Mouse (Mus musculus) frontal cortex, postnatal 25 days (tissue): ENCODE results near the gene Wdr49.

Experiments
- DNase-seq, 2 experiments: peaks; one replicate each; pipeline ENCODE4 v3.0.0; 2022; ENCODE audit warnings: low spot score in 2 of 2

Wdr49 gene

DNA sequence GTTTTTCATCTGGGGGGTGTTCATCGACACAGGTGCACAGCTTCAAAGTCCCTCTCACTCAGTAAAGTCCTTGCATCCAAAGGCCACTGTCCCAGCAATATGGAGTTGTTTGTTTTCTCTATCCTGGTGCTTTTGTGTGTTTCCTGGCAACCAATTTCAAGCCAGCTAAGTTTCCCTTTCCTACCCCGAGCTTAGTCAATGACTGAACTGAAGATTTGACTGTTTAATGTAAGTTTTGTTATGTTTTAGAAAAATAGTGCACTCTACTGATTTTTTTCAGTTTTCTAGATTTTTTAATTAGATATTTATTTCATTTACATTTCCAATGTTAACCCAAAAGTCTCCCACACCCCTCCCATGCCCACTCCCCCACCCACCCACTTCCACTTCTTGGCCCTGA is at the start of gene Wdr49:
Wdr49 (minus strand) TSS at position 101 of the 400 bp plus-strand sequence.
- no peak for DNase-seq

DNA sequence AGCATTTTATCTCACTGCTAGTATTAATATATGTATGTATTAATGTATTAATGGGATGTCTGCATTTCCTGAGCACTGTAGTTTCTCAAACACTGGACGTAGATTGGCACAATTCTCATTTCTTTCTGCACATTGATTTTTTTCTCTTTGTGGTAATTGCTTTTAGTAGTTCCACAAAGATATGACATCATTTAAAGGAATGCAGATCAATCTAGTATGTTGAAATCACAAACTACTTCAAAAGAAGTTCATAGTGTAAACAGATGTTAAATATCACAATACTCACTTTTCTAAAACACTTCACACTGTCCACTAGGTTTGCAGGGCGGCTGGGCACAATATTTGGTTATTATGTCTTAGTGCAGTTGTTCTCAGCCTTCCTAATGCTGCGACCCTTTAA is 49.1 kb upstream of the Wdr49 start:
- no peak for DNase-seq

GRCm38 (mm10) chr3:75522527-75522926 is 40.6 kb upstream of the Wdr49 start:
- DNase-seq = no peak

- DNase-seq = no peak
These were observed 39.4 kb upstream of the Wdr49 start for GRCm38 (mm10) chr3:75521314-75521713.

GRCm38 (mm10) chr3:75517631-75518250 is 35.8 kb upstream of the Wdr49 start:
- peak; percentile 25 to 33 for DNase-seq

DNA sequence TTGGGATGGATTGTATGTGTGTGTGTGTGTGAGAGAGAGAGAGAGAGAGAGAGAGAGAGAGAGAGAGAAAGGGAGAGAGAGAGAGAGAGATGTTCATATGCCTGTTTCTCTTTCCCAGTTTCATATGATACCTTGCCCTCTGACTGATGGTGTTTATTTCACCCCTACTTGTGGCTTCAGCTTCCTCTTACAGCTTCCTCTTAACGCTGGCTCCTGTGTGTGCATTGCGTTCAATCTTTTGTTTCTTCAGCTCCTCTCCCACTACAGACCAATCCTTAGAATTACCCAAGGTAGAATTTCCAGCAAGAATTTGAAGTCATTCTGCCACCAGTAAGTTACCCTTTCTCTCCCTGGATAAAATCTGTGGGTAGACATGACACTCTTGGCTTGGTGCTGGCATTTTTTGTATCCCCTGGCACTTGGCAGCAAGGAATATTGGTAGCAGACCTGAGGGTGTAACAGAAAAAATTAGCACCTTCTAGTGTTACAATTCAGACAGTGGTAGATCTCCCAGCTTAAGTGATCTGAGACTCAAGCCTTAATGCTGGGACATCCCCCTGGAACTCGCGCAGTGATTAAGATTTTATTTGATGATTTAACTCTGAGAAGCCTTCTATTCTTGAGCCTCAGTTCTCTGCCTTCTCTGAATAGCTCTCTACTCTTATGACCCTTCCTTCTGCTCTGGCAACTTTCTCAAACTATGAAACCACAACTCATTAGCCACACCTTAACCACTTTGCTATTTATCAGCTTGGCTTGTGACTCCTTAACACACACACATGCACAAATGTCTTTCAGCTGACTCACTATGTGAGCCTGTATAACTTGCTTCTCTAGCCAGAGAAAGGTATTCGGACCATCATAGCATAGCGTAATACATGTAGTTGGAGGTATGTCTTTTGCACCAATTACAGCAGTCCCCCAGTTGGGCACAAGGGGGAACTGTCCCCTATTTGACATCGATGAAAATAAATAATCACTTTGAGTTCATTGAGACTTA is 17.3 kb upstream of the Wdr49 start:
- DNase-seq = no peak

DNA sequence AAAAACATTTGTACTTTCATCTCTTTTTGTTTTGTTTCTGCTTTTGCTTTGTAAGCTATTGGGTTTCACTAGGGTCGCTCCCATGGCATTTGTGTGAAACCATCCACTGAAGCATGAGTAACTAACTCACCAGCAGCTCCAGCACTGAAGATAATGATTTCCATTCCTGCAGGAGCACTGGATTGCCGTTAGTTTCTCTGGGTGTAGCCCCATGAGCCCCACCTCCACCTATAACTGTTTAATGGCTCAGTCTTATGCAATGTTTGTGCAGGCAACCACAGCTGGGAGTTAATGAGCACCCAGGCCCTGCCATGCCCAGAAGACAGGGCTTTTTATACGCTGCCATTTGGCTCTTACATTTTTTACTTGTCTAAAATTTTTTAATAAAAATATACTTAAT is 11.0 kb upstream of the Wdr49 start:
- no peak for DNase-seq

- DNase-seq = no peak
These were observed 6.8 kb downstream of the Wdr49 start for GRCm38 (mm10) chr3:75475106-75475505.

DNA sequence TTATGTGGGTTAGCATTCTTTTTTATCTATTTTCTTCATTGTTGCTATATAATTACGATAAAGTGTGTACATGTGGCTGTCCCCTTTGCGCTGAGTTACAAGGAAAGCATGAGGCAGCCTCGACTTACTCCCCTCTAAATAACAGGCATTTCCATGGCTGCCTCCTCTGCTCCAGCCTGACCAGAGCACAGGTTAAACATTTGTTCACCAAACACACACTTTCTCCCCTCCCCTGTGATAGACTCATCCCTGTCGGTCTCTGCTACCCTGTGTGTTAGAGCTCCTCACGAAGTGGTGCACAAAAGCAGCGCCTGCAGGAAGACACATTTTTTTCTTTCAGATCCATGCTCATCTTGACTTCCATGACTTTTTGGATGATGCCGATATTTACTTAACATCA is 7.3 kb downstream of the Wdr49 start:
- no peak for DNase-seq

- no peak for DNase-seq
These were observed 13.8 kb downstream of the Wdr49 start for GRCm38 (mm10) chr3:75468154-75468553.

GRCm38 (mm10) chr3:75430564-75431181 is 51.3 kb downstream of the Wdr49 start:
- DNase-seq = no peak

DNA sequence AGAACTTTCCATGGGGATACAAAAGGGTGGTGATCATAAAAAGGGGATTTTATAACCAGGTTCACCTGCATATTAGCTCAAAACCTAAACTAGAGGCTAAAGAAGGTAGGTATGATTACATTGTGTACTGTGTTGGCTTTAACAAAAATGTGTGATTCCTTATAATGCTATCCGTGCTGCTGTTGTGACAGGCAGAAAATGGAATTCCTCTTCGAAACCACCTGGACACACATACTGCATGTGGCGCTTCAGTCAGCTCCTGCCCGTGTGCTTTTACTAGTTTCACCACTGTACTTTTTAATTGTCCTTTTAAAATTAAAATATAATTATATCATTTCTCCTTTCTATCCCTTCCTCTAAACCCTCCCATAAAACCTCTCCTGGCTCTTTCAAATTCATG is 86.0 kb downstream of the Wdr49 start:
- no peak for DNase-seq

DNA sequence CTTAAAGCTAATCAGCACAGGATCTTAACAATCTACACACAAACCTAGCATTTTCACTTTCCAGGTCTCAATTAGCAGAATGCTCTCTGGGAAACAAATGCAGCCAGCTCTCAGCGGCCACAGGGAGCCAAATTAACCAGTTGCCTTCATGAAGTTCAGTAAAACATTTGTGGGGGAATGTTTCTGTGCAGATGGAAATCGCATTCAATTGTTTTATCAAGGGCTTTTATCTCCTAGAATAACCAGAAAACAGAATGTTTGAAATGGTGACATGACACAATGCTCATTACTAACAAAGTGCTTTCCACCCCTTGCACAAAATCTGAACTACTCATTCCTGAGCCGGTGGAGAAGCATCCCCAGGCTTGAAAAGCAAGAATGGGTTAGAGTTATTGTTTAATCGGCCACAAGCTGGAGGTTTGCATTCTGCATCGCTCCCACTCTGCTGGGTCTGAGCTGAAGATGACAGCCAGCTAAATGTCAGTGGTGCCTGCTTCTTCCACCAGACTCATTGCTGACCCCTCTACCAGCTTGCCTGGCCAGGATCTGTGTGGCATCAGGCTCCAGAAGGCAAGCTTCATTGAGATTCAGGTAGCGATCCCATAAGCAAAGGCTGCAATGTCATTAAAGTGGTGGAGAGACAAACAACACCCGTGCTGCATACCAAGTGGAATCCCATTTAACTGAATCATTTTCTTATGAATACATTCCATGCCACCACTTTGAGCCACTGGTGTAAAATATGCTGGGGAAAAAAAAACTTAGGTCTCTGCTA is 86.6 kb downstream of the Wdr49 start:
- no peak for DNase-seq

- DNase-seq = no peak
These were observed 87.5 kb downstream of the Wdr49 start for GRCm38 (mm10) chr3:75394487-75394886.

- no peak for DNase-seq
These were observed 100.2 kb downstream of the Wdr49 start for GRCm38 (mm10) chr3:75381776-75382175.

GRCm38 (mm10) chr3:75353972-75354371 is 128.0 kb downstream of the Wdr49 start:
- no peak for DNase-seq

GRCm38 (mm10) chr3:75337196-75337595 is 144.8 kb downstream of the Wdr49 start:
- DNase-seq = no peak

GRCm38 (mm10) chr3:75320999-75321398 is 161.0 kb downstream of the Wdr49 start:
- peak in 1 of 2 experiments; percentile 18 for DNase-seq

DNA sequence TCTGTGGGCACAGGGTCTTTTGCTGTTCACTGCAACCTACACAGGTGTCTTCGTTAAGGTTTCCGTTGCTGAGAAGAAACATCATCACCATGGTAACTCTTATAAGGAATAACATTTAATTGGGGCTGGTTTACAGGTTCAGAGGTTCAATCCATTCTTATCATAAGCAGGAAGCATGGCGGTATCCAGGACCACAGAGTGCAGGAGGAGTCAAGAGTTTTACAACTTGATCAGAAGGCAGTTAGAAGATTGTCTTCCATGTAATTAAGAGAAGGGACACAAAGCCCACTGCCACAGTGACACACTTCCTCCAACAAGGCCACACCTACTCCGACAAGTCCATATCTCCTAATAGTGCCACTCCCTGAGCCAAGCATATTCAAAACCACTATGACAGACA is 173.1 kb downstream of the Wdr49 start:
- no peak for DNase-seq

DNA sequence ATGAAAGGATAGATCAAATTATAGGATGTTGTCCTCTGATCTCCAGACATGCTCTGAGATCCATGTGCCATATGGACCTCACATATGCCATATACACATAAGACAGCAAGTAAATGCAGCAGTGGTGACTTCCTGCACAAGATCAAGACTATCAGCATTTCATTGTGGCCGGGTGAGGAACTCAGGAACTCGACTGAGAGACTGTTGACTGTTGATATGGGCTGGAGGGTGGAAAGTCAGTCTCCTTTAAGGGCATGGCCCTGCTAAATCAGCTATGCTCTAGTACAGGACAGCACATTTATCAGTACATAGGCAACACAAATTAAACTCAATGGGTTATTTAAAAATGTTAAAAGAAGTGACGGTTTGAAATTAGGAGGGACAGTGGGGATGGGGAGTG is 173.7 kb downstream of the Wdr49 start:
- no peak for DNase-seq

- DNase-seq = no peak
These were observed 176.4 kb downstream of the Wdr49 start for GRCm38 (mm10) chr3:75305584-75305983.

DNA sequence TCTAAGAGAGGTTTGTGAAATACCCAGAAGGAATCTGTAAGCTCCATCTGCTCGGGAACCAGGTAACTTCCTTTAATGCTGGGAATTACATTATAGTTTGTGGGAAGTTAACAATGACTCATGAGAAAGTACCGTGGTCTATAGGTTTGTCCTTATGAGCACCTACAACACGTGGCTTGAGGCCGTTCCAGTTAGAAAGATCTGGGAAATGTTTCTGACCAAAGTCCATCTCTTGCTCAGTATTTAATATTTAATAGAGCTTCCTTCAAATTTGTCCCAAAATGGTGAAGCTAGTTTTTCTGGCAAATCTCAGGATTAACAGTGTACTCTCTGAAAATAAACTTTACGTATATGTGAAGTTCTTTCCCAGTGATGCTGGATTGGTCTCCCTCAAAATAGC is 177.3 kb downstream of the Wdr49 start:
- DNase-seq = no peak
